Mouse (Mus musculus) effector memory CD4-positive, alpha-beta T cell, adult 5 months (primary cell): ENCODE results near the gene Klf6. TPM values are rescaled to one million over a fixed set of nuclear protein-coding genes. Genes with fewer than 3 reads are reported as not detected.

Experiments
- polyA plus RNA-seq: library from polyadenylated mRNA; unstranded; fragments of 100-300 nt; shearing (Covaris generic); gene quantifications from one replicate; pipeline ENCODE4 v1.2.1, GENCODE M21; 2017

Gene Klf6
- 1,527 TPM for polyA plus RNA-seq

DNA sequence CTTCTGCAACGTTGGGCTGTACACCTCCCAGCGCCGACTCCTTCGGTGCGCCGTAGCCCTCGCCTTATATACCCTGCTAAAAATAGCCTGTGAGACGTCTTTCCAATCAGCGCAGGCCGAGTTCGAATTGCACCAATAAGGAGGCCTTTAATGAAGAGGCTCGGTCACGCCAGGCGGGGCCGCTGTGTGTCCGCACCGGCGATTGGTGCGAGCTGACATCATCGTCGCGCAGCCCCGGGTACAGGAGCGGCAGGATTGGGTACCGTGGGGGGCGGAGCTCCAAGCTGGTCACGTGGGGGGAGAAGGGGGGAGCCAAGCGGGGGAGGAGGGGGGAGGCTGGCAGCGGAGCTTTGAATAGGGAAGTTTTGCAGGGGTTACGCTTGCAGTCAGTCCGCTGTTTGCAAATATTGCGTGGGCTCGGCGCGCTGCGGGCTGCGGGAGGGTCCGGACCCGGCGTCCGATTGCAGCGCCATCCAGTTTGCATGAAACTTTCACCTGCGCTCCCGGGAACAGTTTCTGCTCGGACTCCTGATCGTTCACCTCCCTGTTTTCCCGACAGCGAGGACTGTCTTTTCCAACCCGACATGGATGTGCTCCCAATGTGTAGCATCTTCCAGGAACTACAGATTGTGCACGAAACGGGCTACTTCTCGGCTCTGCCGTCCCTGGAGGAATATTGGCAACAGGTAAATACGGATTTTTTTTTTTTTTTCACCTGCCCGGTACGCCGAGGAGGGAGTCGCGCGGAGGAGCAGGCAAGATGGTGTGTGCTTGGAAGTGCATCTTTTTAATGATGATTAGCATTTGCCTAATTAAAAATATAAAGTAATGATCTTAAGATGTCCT lies at the start of gene Klf6:
Klf6 (plus strand) TSS at position 326 of the 846 bp plus-strand sequence.

